Mouse (Mus musculus) heart, postnatal 36 days (tissue): Measurements from ENCODE around the gene Hist1h3c. TPM values are rescaled to one million over a fixed set of nuclear protein-coding genes. Genes with fewer than 3 reads are reported as not detected.
"Not testable (repeated sequence)": the region's sequence is repeated elsewhere in the genome, so short reads cannot be mapped to it uniquely, and the experiment has no call there.

Source experiments
- DNase-seq, 2 experiments: peaks; one replicate each; pipeline ENCODE4 v3.0.0; 2021 to 2022
- intact Hi-C: fragments of 180-260 bp; cut with DNase I; formaldehyde crosslinking; loops from one replicate; pipeline ENCODE4 v1.15.1; 2025
- total RNA-seq, 2 experiments: library from RNA; stranded (reverse); gene quantifications; 2 replicates each; pipeline ENCODE4 v1.2.3; 2021

The Hist1h3c gene
- total RNA-seq, 2 experiments from 2014 or later = 6.5 to 9.3 TPM

- intact Hi-C loops = no loop called here
- DNase-seq = no peak
Measured at GRCm38 (mm10) chr13:23759251-23759771, 13.9 kb upstream of the Hist1h3c start.

- intact Hi-C loops = no loop called here
- no peak for DNase-seq
Measured at GRCm38 (mm10) chr13:23757921-23758320, 12.5 kb upstream of the Hist1h3c start.

GRCm38 (mm10) chr13:23757211-23757773 is 11.9 kb upstream of the Hist1h3c start:
- DNase-seq = no peak
- intact Hi-C loops = no loop called here

- peak; percentile 79 to 82 for DNase-seq
- intact Hi-C loops = no loop called here
Measured at GRCm38 (mm10) chr13:23756790-23757189, 11.4 kb upstream of the Hist1h3c start, which contains the start of gene Hist1h4b. Hist1h4b (plus strand) TSS chr13:23757013.

- intact Hi-C loops = no loop called here
- DNase-seq = no peak
Measured at GRCm38 (mm10) chr13:23755000-23755399, 9.6 kb upstream of the Hist1h3c start.

GRCm38 (mm10) chr13:23753314-23754078 is 8.1 kb upstream of the Hist1h3c start:
- no peak for DNase-seq
- intact Hi-C loops = no loop called here

GRCm38 (mm10) chr13:23752742-23753172 is 7.4 kb upstream of the Hist1h3c start:
- intact Hi-C loops = no loop called here

GRCm38 (mm10) chr13:23752067-23752741 is 6.8 kb upstream of the Hist1h3c start, which contains the start of gene Hist1h3b:
Hist1h3b (plus strand) TSS chr13:23752267.
- intact Hi-C loops = not testable (repeated sequence)
- peak; percentile 79 to 86 for DNase-seq

More at GRCm38 (mm10) chr13:23752742-23753172, 7.4 kb upstream of the Hist1h3c start:
- DNase-seq = no peak

GRCm38 (mm10) chr13:23751478-23751956 is 6.1 kb upstream of the Hist1h3c start:
- intact Hi-C loops = no loop called here
- DNase-seq = no peak

- DNase-seq = peak; percentile 47 to 64
Measured at GRCm38 (mm10) chr13:23750839-23751477, 5.6 kb upstream of the Hist1h3c start, which contains the start of gene Hist1h2ab. Hist1h2ab (plus strand) TSS chr13:23751126.

GRCm38 (mm10) chr13:23749563-23750121 is 4.2 kb upstream of the Hist1h3c start:
- intact Hi-C loops = loop anchor here (5.0 to 10.0 kb wide), 2 partner anchors 167 to 1925 kb away; partner anchors contain the start of gene Hist1h4d
- DNase-seq = no peak

More at GRCm38 (mm10) chr13:23750839-23751477, 5.6 kb upstream of the Hist1h3c start, which contains the start of gene Hist1h2ab:
- intact Hi-C loops = not testable (repeated sequence)

GRCm38 (mm10) chr13:23747892-23748288 is 2.5 kb upstream of the Hist1h3c start:
- DNase-seq = no peak
- intact Hi-C loops = loop anchor here (5.0 to 10.0 kb wide), 2 partner anchors 166 to 1923 kb away; partner anchors contain the start of gene Hist1h4d

GRCm38 (mm10) chr13:23747081-23747891 is 1.9 kb upstream of the Hist1h3c start:
- DNase-seq = no peak
- intact Hi-C loops = loop anchor here (5.0 to 10.0 kb wide), 2 partner anchors 165 to 1922 kb away; partner anchors contain the start of gene Hist1h4d

GRCm38 (mm10) chr13:23746201-23747080 is 1.0 kb upstream of the Hist1h3c start, which contains the start of gene Hist1h2bb:
Hist1h2bb (plus strand) TSS chr13:23746734.
- intact Hi-C loops = loop anchor here (5.0 to 10.0 kb wide), 2 partner anchors 164 to 1922 kb away; partner anchors contain the start of gene Hist1h4d
- DNase-seq = peak; percentile 64 to 83

GRCm38 (mm10) chr13:23744421-23745380 is 701 bp downstream of the Hist1h3c start:
- intact Hi-C loops = loop anchor here (5.0 to 10.0 kb wide), 5 partner anchors 162 to 1920 kb away; partner anchors contain the start of genes Hist1h2af, Hist1h2ag, Hist1h2bj and Hist1h4d
- DNase-seq = no peak

GRCm38 (mm10) chr13:23743963-23744362 is 1.4 kb downstream of the Hist1h3c start:
- intact Hi-C loops = loop anchor here (5.0 to 10.0 kb wide), 4 partner anchors 212 to 1919 kb away; partner anchors contain the start of genes Hist1h2af, Hist1h2ag, Hist1h2bj and Hist1h4h
- no peak for DNase-seq
